Mouse (Mus musculus): ENCODE data around the gene Phka2.

DNA sequence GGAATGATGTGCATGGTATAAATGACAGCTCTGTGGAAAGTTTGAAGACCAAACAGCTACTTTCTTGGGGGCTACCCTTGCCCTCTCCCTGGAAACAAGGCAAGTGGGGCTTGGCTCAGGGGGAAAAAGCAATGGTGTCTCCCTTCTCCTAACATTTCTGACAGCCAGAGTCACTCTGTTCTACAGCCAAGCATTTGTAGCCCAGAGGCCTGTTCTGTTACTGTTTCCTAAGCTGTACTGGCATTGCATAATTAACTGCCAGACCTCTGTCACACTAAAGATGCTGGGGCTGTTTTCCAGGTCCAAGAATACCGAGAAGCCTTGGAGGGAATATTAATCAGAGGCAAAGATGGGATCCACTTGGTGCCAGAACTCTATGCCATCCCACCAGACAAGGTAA is 46.9 kb downstream of the Phka2 start:
- TF ChIP-seq CTCF (IDR thresholded peaks at IDR 0.05 in 2 of 3, conservative IDR thresholded peaks at IDR 0.05 in 1 of 3; ENCODE audit: control insufficient read depth in 1 of 3, insufficient read depth in 1 of 3, low read depth in 2 of 3, low read length in 3 of 3, poor library complexity in 1 of 3, severe bottlenecking in 1 of 3) (no peak), GABPA (IDR thresholded peaks at IDR 0.05; ENCODE audit: low read depth, low read length) (no peak), ZMIZ1 (IDR thresholded peaks at IDR 0.05; ENCODE audit: low read depth, low read length) (no peak), GATA1 (IDR thresholded peaks at IDR 0.05; ENCODE audit: low read depth, low read length) (no peak), POLR2A (IDR thresholded peaks at IDR 0.05; ENCODE audit: control insufficient read depth in 1 of 2, insufficient read depth in 1 of 2, low read depth in 1 of 2, low read length in 2 of 2, poor library complexity in 1 of 2) (no peak), HCFC1 (IDR thresholded peaks at IDR 0.05; ENCODE audit: low read depth, low read length) (no peak), POLR2AphosphoS2 (IDR thresholded peaks at IDR 0.05; ENCODE audit: low read length) (no peak)
